Mouse (Mus musculus) G1E (cell line): ENCODE results near the gene Fam216a. TPM values are rescaled to one million over a fixed set of nuclear protein-coding genes. Genes with fewer than 3 reads are reported as not detected.

Experiments used
- ATAC-seq: 2 replicates; pipeline ENCODE4 v1.8.0; 2016; ENCODE audit warnings: mild to moderate bottlenecking; ENCODE audit not compliant: insufficient number of reproducible peaks, poor library complexity, low FRiP score, severe bottlenecking; ENCODE audit errors: extremely low read depth
- DNase-seq: peaks from one replicate; pipeline ENCODE4 v3.0.0; 2012; ENCODE audit warnings: low spot score
- H3K27me3 ChIP-seq: 2 replicates; pipeline ENCODE4 v1.6.1; 2012; ENCODE audit warnings: mild to moderate bottlenecking, low read length, inconsistent platforms; ENCODE audit not compliant: insufficient read depth
- H3K36me3 ChIP-seq: replicated peaks from 2 replicates; pipeline ENCODE3; 2012; ENCODE audit warnings: mild to moderate bottlenecking, inconsistent platforms
- H3K4me1 ChIP-seq: 2 replicates; pipeline ENCODE4 v1.6.1; 2012; ENCODE audit warnings: low read depth, low read length, inconsistent platforms, mixed read lengths; ENCODE audit not compliant: insufficient read depth
- H3K4me3 ChIP-seq: 2 replicates; pipeline ENCODE4 v1.5.1; 2012; ENCODE audit warnings: low read depth, mild to moderate bottlenecking, inconsistent platforms, low read length, moderate library complexity, mixed read lengths
- H3K9me3 ChIP-seq: replicated peaks from 2 replicates; pipeline ENCODE4 v1.6.1; 2012; ENCODE audit warnings: inconsistent platforms
- CTCF ChIP-seq: IDR thresholded peaks from 2 replicates; pipeline ENCODE4 v1.5.1; 2012; ENCODE audit warnings: low read depth, low read length, inconsistent platforms, mixed read lengths
- GATA1 ChIP-seq: IDR thresholded peaks from 2 replicates; pipeline ENCODE4 v1.6.1; 2012; ENCODE audit warnings: borderline replicate concordance, low read length, inconsistent platforms, mixed read lengths
- GATA2 ChIP-seq: IDR thresholded peaks from 2 replicates; pipeline ENCODE4 v1.6.1; 2012; ENCODE audit warnings: low read depth, low read length, inconsistent platforms, borderline replicate concordance
- POLR2AphosphoS5 ChIP-seq: IDR thresholded peaks from 2 replicates; pipeline ENCODE4 v1.6.1; 2012; ENCODE audit warnings: low read depth, low read length, inconsistent platforms; ENCODE audit not compliant: insufficient replicate concordance
- TAL1 ChIP-seq: conservative IDR thresholded peaks from 2 replicates; pipeline ENCODE4 v1.6.1; 2012; ENCODE audit warnings: low read depth, low read length, inconsistent platforms, mixed read lengths
- polyA plus RNA-seq: library from polyadenylated mRNA; stranded (reverse); fragments of >175 nt; gene quantifications from 2 replicates; pipeline ENCODE4 v1.2.3, GENCODE M21; 2012
- total RNA-seq, 2 experiments: library from RNA; stranded (forward) in 1 of 2; stranded (reverse) in 1 of 2; fragments of 200-1000 nt in 1 of 2; fragments of >200 nt in 1 of 2; fragmentation: Nextera tagmentation in 1 of 2; gene quantifications; 2 replicates each; pipeline ENCODE4 v1.2.3; 2014 to 2017

Fam216a gene
- total and polyA plus RNA-seq, 3 experiments: 46.5 to 69.9 (median 53.4) TPM

- H3K36me3 ChIP-seq: peaks cover 95% of the 10 kb centered on the region
- TF ChIP-seq CTCF (peak; percentile 18; the same call in 1 of the 2 replicates), TAL1 (no peak)
- DNase-seq (peak; percentile 51), ATAC-seq (peak; percentile 57)
- H3K27me3 ChIP-seq: no peaks in the 10 kb centered on the region
- H3K4me1 ChIP-seq: peaks cover 18% of the 10 kb centered on the region
- no peak overlapping the region for H3K4me3 ChIP-seq
- H3K9me3 ChIP-seq: no peaks in the 10 kb centered on the region
Observed at GRCm38 (mm10) chr5:122318100-122318499, 54.1 kb downstream of the Fam216a start.

GRCm38 (mm10) chr5:122317329-122318045 is 54.7 kb downstream of the Fam216a start:
- no peak for ATAC-seq
- Histone ChIP-seq H3K4me1 (peaks cover 18% of the 10 kb centered on the region), H3K9me3 (no peaks in the 10 kb centered on the region), H3K36me3 (peaks cover 95% of the 10 kb centered on the region), H3K27me3 (no peaks in the 10 kb centered on the region), H3K4me3 (no peak overlapping the region)
- TF ChIP-seq CTCF (no peak), TAL1 (no peak), POLR2AphosphoS5 (no peak), GATA1 (no peak), GATA2 (no peak)
- no peak for DNase-seq

GRCm38 (mm10) chr5:122314966-122315667 is 57.0 kb downstream of the Fam216a start:
- Histone ChIP-seq H3K4me3 (no peak overlapping the region), H3K4me1 (peaks cover 18% of the 10 kb centered on the region), H3K9me3 (no peaks in the 10 kb centered on the region), H3K36me3 (peaks cover 93% of the 10 kb centered on the region), H3K27me3 (no peaks in the 10 kb centered on the region)
- ATAC-seq (no peak), DNase-seq (no peak)
- TF ChIP-seq TAL1: no peak
- TF ChIP-seq GATA1: no peak
- no peak for TF ChIP-seq POLR2AphosphoS5

Other genes starting within 250 kb of the Fam216a start
- not detected in 2 replicates for gene Ccdc63, start 231.5 kb downstream of the Fam216a start, total RNA-seq (2014; fragmentation: Nextera tagmentation)
- gene Ccdc63, start 231.5 kb downstream of the Fam216a start, total RNA-seq (2017): 0.16 and 0.29 TPM in 2 replicates
- not detected in 2 replicates for gene Ccdc63, start 231.5 kb downstream of the Fam216a start, polyA plus RNA-seq
- 269 and 270 TPM in 2 replicates for gene Ppp1cc, start 214.1 kb downstream of the Fam216a start, total RNA-seq (2014; fragmentation: Nextera tagmentation)
- gene Ppp1cc, start 214.1 kb downstream of the Fam216a start, total RNA-seq (2017): 293 and 329 TPM in 2 replicates
- 148 and 214 TPM in 2 replicates for gene Ppp1cc, start 214.1 kb downstream of the Fam216a start, polyA plus RNA-seq
- 0.24 and 1.6 TPM in 2 replicates for gene Hvcn1, start 165.6 kb downstream of the Fam216a start, total RNA-seq (2014; fragmentation: Nextera tagmentation)
- gene Hvcn1, start 165.6 kb downstream of the Fam216a start, total RNA-seq (2017): 0.06 and 0.27 TPM in 2 replicates
- gene Hvcn1, start 165.6 kb downstream of the Fam216a start, polyA plus RNA-seq: 0.20 and 0.27 TPM in 2 replicates
- gene Tctn1, start 107.9 kb downstream of the Fam216a start, total RNA-seq (2014; fragmentation: Nextera tagmentation): 10.2 and 10.9 TPM in 2 replicates
- gene Tctn1, start 107.9 kb downstream of the Fam216a start, total RNA-seq (2017): 5.0 and 6.3 TPM in 2 replicates
- gene Tctn1, start 107.9 kb downstream of the Fam216a start, polyA plus RNA-seq: 12.0 TPM in 2 replicates
- gene Pptc7, start 88.0 kb downstream of the Fam216a start, total RNA-seq (2014; fragmentation: Nextera tagmentation): 11.3 and 12.5 TPM in 2 replicates
- gene Pptc7, start 88.0 kb downstream of the Fam216a start, total RNA-seq (2017): 15.3 and 16.7 TPM in 2 replicates
- gene Pptc7, start 88.0 kb downstream of the Fam216a start, polyA plus RNA-seq: 10.6 and 11.4 TPM in 2 replicates
- gene Rad9b, start 18.1 kb downstream of the Fam216a start, total RNA-seq (2014; fragmentation: Nextera tagmentation): 47.3 and 48.3 TPM in 2 replicates
- 17.3 and 20.8 TPM in 2 replicates for gene Rad9b, start 18.1 kb downstream of the Fam216a start, total RNA-seq (2017)
- 0.85 and 2.8 TPM in 2 replicates for gene Rad9b, start 18.1 kb downstream of the Fam216a start, polyA plus RNA-seq
- gene Vps29, start 18.0 kb downstream of the Fam216a start, total RNA-seq (2014; fragmentation: Nextera tagmentation): 147 and 207 TPM in 2 replicates
- 228 and 249 TPM in 2 replicates for gene Vps29, start 18.0 kb downstream of the Fam216a start, total RNA-seq (2017)
- gene Vps29, start 18.0 kb downstream of the Fam216a start, polyA plus RNA-seq: 9.8 and 13.5 TPM in 2 replicates
- 55.2 and 59.0 TPM in 2 replicates for gene Gpn3, start 488 bp downstream of the Fam216a start, total RNA-seq (2014; fragmentation: Nextera tagmentation)
- 52.6 and 55.2 TPM in 2 replicates for gene Gpn3, start 488 bp downstream of the Fam216a start, total RNA-seq (2017)
- 46.4 and 48.8 TPM in 2 replicates for gene Gpn3, start 488 bp downstream of the Fam216a start, polyA plus RNA-seq
- 104 and 112 TPM in 2 replicates for gene Arpc3, start 19.5 kb upstream of the Fam216a start, total RNA-seq (2014; fragmentation: Nextera tagmentation)
- gene Arpc3, start 19.5 kb upstream of the Fam216a start, total RNA-seq (2017): 708 and 715 TPM in 2 replicates
- gene Arpc3, start 19.5 kb upstream of the Fam216a start, polyA plus RNA-seq: 31.1 and 47.6 TPM in 2 replicates
- 24.5 and 25.2 TPM in 2 replicates for gene Anapc7, start 49.3 kb upstream of the Fam216a start, total RNA-seq (2014; fragmentation: Nextera tagmentation)
- gene Anapc7, start 49.3 kb upstream of the Fam216a start, total RNA-seq (2017): 26.1 and 34.2 TPM in 2 replicates
- 14.7 and 21.8 TPM in 2 replicates for gene Anapc7, start 49.3 kb upstream of the Fam216a start, polyA plus RNA-seq
- gene Atp2a2, start 129.9 kb upstream of the Fam216a start, total RNA-seq (2014; fragmentation: Nextera tagmentation): 61.6 and 74.4 TPM in 2 replicates
- gene Atp2a2, start 129.9 kb upstream of the Fam216a start, total RNA-seq (2017): 62.6 and 73.6 TPM in 2 replicates
- gene Atp2a2, start 129.9 kb upstream of the Fam216a start, polyA plus RNA-seq: 39.8 and 47.5 TPM in 2 replicates
- gene Ift81, start 242.2 kb upstream of the Fam216a start, total RNA-seq (2014; fragmentation: Nextera tagmentation): 22.9 and 25.3 TPM in 2 replicates
- 15.9 and 18.0 TPM in 2 replicates for gene Ift81, start 242.2 kb upstream of the Fam216a start, total RNA-seq (2017)
- 1.5 and 1.8 TPM in 2 replicates for gene Ift81, start 242.2 kb upstream of the Fam216a start, polyA plus RNA-seq